Mouse (Mus musculus) gastrocnemius, postnatal 4 days (tissue): ENCODE results near the gene Coq10b. TPM values are rescaled to one million over a fixed set of nuclear protein-coding genes. Genes with fewer than 3 reads are reported as not detected.
"Not testable (repeated sequence)": the region's sequence is repeated elsewhere in the genome, so short reads cannot be mapped to it uniquely, and the experiment has no call there.

Experiments used
- DNase-seq, 2 experiments: peaks; one replicate each; pipeline ENCODE4 v3.0.0; 2021 to 2022; ENCODE audit warnings: low spot score in 2 of 2, mixed read lengths in 2 of 2
- long read RNA-seq, 2 experiments: library from polyadenylated mRNA; stranded (forward); transcript quantifications; one replicate each; pipeline ENCODE4 v2.0.0; 2021
- total RNA-seq, 2 experiments: library from RNA; stranded (reverse); gene quantifications; 2 replicates each; pipeline ENCODE4 v1.2.3; 2021

Gene Coq10b
- total RNA-seq: 10 to 100 TPM in 1 of 2 experiments, 1 to 10 TPM in 1; 8.9 to 14.2 TPM
- long read RNA-seq, experiment 1, transcript Coq10b-201 (5 exons, 1,733 nt): major isoform, 12 of 12 reads
- long read RNA-seq, experiment 1, partial matches to known transcripts: 0 of 12 reads
- long read RNA-seq, experiment 1, other reads (novel, unspliced or antisense): 0 of 12 reads
- long read RNA-seq, experiment 2, transcript Coq10b-201 (5 exons, 1,733 nt): major isoform, 10 of 13 reads
- long read RNA-seq, experiment 2, partial matches to known transcripts: 1 of 13 reads
- long read RNA-seq, experiment 2, other reads (novel, unspliced or antisense): 2 of 13 reads

DNA sequence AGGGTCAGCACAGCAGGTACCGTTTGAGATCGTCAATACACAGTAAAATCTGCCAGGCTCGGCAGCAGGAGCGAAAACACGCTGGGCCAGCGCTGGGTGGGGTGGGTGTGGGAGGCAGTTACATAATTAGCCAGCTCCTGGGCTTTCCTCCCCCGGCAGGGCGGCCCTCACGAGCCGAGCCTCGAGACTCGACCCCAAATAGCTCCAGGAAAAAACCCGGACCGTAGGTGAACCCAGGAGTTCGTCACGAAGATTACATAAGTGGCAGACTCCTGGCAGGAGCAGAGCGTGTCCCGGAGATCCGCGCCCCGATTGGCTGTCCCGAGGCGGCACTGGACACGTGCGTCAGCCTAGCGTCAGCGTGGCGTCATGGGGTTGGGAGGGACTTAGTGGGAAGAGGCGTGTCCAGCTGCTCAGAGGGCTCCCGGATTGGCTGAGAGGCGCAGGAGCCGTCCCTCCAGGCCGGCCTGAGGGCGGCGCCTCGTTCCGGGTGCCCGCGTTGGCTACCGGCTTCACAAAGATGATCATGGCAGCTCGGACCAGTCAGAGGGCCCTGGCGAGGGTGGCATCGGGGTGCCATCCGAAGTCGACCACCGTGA lies at the start of gene Coq10b:
TSS of gene Coq10b (plus strand) at position 416 of the 599 bp plus-strand sequence.
- DNase-seq: peak; percentile 94 to 97

DNA sequence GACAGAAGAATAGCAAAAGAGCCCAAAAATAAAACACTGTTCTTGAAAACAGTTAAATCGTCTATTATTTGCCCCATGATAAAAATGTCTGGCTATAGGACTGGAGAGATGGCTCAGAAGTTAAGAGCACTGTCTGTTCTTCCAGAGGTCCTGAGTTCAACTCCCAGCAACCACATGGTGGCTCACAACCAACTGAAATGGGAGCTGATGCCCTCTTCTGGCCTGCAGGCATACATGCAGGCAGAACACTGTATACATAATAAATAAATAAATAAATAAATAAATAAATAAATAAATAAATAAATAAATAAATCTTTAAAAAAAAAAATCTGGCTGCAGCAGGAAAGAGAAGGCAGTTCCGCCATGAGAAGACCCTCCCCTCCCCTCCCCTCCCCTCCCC lies 44.3 kb upstream of the Coq10b start:
- DNase-seq: not testable (repeated sequence)

DNA sequence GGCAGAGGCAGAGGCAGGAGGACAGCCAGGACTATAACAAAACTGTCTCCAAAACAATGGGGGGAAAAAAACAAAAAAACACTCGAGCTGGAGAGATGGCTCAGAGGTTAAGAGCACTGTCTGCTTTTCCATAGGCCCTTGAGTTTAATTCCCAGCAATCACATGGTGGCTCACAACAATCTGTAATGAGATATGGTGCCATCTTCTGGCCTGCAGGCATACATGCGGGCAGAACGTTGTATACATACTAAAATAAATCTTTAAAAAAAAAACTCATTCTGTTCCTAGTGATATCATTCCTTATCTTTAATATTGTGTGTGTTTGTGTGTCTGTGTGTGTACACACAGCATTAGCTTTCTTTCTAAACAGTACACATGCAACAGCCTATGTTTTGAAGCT lies 40.1 kb upstream of the Coq10b start:
- DNase-seq: no peak

DNA sequence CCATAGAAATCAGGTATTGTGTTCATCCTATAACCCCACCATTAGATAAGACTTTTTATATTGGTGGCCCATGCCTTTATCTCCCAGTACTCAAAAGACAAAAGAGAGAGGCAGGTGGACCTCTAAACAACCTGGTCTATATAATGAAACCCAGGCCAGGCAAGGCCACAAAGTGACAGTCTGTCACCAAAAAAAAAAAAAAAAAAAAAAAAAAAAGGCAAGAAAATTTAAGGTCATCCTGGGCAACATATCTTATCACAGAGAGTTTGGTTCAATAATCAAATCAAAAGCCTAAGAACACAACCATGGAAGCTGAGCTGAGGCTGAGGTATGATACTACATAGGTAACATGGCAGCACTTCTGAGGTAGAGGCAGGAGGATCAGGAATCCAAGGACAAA lies 30.7 kb upstream of the Coq10b start:
- no peak for DNase-seq

DNA sequence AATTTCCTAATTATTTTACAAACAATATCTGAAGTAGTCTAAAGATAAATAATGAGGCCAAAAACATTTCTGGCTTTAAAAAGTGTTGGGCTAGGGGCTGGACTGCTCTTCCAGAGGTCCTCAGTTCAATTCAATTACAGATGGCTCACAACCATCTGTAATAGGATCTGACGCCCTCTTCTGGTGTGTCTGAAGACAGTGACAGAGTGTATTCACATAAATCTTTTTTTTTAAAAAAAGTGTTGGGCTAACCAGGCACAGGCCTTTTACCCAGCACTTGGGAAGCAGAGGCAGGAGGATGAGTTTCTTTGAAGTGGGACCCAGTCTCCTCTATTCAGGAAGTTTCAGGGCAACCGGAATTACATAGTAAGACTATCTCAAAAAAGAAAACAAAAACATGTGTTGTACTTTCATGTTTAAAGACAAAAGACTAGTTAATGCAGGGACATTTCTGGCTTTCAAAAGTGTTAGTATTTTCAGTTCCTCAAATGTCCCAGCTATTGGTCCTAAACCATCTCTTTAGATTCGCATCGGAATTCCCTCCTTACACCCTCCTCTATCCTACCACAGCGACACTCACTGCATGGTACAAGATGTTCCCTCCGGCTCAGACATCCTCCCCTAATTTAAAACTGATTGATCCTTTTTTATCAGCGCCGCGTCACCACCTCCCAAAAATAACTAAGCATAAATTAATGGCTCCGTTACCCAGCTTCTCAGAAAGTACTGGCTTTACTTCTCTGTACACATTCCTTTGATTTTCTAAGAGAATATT lies 26.7 kb upstream of the Coq10b start:
- no peak for DNase-seq

DNA sequence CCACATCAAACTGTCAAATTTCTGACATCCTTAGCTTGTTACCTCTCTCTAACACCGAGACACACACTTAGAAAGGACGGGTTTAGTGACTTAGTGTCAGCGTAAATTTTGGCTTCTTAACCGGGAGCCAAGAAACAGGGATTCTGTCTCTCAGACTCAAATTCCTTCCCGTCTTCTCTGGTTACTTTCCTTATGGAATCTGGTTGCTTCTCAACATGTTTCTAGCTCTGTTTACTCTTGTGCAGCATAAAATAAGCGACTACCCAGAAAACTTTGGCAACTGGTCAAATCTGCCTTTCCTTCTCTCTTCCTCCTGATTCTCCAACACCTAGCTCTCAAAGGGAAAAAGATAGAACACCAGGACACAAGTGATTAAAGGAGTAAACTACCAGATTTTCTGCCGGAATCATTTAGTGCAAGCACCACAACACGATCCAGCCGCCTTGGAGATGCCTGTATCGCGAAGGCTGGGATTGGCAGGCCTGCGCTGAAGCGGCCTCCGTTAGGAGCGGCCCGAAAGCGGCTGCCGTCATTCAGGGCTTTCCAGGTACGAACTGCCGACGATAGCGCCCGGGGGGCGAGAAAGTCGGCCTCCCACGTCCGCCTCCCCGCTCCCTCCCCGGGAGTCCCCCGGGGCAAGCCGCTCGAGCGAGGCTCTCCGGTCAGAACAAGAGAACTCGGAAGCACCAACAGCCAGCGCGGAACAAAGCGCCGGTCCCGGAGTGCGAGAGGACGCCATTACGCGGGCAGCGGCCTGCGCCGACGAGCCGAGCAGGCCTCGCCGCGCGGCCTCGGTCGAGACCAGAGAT lies 25.9 kb upstream of the Coq10b start:
- peak; percentile 26 to 61 for DNase-seq

DNA sequence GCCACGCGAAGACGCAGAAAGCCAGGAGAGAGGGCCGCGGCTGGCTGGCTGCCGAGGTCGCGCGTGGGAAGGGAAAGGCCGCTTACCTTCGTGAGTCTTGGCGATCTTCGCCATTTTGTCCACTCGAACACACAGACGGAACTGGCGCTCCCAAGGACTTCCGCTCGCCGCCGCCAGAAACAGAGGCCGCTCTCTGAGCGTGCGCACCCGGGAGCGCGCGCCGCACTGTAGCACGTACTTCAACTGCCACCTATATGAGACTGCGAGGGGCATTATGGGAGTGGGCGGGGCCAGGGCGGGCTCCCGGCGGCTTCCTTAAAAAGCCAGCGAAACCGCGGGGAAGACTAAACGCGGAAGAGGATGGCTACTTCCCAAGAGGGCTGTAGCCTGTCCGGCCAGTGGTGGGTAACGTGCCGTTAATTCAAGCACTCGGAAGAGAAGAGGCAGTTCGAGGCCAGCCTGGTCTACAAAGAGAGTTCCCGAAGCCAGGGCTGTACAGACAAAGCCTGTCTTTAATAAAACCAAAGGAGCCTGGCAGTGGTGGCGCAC lies 25.2 kb upstream of the Coq10b start, which contains the start of gene Sf3b1:
TSS of gene Sf3b1 (minus strand) at position 229 of the 549 bp plus-strand sequence.
- peak; percentile 87 to 95 for DNase-seq

DNA sequence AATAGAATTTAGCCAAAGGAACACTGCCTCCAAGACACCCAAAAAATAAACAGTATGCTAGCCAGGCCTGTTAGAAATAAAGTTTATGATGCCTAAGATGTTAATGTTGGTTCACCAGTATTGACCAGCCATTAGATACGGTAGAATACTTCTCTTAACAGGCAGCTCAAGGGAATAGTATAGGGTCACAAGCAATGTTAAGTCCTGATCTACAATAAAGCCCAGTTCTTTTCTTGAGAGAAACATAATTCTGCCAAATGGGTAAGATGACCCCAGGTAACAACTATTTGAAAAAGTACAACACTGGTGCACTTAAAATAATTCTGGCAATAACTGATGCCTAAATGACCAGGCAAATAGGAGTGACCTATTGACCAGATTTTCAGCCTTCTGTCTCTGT lies 24.6 kb upstream of the Coq10b start:
- no peak for DNase-seq

DNA sequence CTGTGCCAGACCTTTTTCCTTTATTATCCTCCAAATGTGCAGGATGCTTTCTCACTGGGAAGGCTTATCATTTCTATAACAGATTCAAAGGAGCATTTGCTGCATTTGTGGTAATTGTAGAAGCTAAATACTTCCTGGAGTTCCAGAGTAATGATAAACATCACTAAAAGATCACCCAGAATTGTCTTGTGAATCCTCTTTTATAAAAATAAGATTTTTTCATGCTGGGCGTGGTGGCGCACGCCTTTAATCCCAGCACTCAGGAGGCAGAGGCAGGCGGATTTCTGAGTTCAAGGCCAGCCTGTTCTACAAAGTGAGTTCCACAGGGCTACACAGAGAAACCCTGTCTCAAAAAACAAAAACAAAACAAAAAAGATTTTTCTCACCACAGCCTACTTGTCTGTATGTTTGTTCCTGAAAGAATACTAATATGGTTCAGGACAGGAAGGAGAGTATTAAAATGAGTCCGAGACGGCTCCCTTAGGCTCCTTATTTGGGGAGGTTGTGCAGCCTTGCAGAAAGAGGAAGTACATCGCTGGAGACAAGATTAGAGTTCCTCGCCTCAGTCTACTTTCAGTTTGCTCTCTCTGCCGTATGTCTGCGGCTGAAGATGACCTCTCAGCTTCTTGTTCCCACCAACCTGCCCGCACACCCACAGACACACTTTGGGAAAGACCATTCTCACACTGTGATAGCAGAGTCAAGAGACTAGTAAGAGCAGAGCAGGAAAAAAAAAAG lies 23.9 kb upstream of the Coq10b start:
- no peak for DNase-seq

DNA sequence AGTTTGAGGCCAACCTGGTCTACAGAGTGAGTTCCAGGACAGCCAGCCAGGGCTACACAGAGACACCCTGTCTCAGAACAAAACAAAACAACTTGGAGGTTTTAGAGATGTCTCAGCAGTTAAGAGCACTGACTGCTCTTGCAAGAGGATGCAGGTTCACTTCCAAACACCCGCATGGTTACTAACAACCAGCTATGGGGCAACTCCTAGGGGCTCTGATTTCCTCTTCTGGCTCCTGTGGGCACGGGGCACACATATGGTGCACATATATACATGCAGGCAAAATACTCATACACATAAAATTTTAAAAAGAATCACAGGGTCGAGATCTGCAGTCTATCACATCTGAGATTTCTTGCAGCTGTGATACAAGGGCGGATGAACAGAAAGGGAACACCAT lies 23.1 kb upstream of the Coq10b start:
- DNase-seq: no peak

DNA sequence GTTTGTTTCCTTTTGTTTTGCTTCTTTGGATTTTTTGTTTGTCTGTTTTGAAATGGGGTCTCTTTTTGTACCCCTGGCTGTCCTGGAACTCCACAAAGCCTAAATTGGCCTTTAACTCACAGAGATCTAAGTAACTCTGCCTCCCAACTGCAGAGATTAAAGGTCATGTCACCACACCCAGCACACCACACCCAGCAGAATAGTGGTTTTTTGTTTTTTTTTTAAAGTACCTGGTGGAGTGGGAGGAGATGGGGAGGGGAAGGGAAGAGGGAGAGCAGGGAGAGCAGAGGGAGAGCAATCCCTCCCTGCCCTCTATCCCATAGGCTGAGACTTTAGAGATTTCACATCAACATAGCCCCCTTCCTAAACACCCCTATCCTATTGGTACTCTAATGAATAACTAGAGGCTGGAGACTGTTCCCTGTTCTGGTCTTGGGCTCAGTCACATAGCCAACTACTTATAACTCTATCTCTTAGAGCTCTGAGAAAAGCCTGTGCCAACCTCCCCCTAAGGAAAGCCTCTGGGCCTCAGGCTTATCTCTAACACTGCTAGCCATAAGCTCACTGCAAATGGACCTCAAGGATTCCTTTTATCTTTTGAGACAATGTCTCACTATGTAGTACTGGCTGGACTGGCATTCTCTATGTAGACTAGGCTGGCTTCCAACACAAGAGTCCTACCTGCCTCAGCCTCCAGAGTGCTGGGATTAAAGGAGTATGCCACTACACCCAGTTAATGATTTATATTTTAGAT lies 21.4 kb upstream of the Coq10b start:
- DNase-seq: no peak

DNA sequence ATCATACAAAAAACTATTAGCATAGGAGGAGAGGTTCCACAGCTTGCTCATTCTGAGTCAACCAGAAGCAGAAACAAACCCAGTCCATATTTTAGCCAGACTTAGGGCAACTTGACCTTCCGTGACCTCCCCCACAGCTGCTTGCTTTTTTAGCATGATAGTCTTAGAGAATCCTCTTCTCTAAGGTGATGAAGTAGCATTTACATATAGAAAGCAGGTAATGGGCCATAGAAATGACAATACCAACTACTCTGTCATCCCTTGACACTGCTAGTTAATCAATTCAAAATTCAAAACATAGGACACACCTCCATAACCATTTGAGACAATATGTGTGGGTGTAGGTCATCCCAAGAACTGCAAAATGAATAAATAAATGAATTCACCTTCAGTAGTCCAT lies 12.6 kb upstream of the Coq10b start:
- no peak for DNase-seq

DNA sequence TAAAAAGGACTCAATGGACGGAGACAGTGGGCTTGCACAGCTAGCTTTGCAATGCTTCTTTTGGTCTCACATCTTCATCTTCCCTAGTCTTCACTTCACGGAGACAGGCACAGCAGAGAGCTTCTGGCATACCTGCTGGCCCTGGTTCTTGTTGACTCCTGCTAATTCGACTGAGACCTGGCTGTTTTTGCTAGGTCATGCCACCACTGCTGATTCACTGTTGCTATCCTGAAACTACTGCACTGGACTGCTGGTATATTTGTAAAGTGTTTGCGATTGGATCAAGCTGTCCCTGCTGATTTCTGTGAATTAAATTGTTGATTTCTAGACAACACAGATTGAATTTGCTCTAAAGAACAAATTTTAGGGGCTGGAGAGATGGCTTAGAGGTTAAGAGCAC lies 10.9 kb upstream of the Coq10b start:
- no peak for DNase-seq

DNA sequence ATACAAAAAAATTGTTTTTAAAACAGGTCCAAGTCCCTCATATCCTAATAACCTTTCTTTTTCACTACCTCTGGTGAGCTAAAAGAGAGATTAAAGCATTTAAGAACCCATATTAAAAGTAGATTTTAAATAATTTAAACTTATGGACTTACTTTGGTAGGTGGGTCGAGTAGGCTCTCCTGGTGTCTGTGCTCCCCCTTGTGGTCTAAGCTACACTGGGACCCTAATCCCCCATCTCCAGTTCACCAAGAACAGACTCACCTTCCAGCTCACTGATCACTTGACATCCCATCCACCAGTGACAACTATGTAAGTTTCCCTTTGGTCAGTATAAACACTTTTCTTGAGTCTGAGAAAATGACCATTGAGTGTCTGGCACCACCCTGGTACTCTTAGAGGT lies 10.3 kb upstream of the Coq10b start:
- DNase-seq: no peak

DNA sequence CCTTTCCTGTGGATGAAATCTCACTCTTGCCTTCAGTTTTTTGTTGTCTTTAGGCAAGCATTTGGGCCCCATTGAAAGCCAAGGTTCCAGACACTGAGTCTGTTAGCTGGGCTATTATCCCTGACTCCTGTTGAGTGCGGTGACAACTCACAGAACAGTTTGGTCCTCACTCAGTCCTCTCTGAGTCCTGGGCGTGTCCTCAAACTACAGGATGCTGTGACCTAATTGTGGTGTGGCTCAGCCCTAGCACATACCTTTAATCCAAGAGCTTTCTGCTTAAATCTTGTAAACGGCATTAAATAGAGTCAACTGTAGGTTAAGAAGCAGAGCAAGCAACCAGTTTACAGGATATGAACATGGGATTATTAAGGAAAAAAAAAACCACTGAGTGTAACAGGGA lies 9.4 kb upstream of the Coq10b start:
- DNase-seq: no peak

DNA sequence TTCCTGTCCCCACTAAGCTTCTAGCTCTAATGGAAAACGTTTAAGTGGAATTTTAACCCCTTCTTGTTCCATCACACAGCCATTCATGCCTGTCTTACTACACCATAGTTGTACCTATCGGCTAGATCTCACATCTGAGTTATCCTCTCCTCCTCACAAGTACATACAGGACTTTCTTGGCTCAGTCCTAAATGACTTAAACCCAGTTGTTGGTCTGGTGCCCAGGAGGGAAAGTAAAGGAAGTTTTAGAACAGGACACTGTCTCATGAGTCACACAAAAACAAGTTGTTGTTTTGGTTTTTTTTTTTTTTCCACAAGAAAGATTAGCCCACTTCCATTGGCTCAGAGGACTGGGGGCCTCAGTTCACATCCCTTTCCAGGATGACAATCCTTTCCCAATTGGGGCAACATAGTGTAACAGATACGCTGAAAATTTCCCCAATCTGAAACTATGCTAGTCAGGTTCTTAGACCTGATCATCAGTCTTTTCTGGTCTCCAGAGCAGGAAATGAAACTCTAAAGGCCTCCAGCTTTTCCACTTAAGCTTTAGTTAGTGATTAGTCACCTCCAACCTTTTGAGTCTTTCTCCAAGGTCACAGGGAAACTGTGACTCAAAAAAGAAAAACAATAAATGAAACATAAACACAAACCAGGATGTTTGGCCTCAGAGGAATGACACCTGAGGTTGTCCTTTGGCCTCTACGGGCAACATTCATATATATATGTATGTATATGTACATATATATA lies 3.6 kb upstream of the Coq10b start:
- no peak for DNase-seq

DNA sequence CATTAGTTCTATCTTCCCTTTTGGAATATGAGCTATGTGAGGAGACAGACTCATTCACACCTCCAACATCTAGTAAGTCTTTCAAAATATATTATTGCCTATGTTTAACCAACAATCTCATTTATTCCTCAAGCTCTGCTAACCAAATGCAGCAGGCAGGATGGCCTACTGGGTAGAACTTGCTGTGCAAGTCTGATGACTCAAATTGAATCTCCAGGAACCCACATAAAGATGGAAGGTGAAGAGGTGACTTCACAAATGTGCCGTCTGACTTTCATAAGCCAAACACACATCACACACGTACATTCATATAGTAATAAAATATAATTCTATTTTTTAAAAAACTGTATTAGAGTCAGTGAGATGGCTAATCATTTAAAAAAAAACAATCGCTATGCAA lies 899 bp upstream of the Coq10b start:
- no peak for DNase-seq

DNA sequence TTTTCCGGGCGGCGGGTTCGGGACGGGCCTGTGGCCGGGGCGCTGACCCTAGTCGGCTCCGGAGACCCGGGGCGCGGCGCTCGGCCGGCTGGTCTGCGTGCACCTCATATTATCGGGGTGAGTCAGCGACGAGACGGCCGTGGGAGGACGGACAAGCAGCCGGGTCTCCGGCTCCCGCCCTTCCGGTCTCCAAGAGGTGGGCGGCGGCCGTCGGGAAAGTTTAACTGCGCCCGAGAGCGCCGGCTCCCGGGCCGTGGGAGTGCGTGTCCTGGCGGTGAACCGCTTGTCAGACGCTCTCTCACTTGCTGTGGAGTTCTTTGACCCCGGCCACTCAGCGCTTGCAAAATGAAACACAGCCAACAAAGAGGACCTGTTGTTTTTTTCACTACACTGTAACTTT lies 435 bp downstream of the Coq10b start:
- peak; percentile 58 to 78 for DNase-seq

DNA sequence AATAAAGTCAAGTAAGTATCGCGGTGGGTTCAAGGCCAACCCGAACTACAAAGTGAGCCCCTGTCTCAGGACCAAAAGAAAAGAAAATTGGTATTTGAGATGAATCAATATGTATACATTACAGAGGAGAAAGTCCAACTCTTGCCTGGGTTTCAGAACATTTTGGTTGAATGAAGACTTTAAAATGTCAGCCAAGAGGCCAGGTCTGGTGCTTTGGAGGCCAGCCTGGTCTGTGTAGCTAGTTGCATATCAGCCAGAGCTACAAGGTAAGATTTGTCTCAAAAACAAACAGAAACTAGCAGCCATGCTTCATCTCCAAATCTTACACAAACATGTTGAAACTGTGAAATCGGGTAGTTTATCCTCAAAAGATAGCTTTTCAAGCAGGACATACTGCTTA lies 1.0 kb downstream of the Coq10b start:
- no peak for DNase-seq
